Mouse (Mus musculus): ENCODE measurements around the gene Cyp2f2.

GRCm38 (mm10) chr7:27119676-27120075, at the start of gene Cyp2f2:
- TF ChIP-seq GATA1 (IDR thresholded peaks at IDR 0.05; ENCODE audit: borderline replicate concordance, low read length) (no peak), FLI1 (IDR thresholded peaks at IDR 0.05; ENCODE audit: low read length) (no peak)

Measured in megakaryocyte, embryonic 14.5 days (primary cell).